In genomic region chr1:172312768-172313561, GRCm38 (mm10) we compare ENCODE assay signal across 9 mouse cellular contexts. TPM values are rescaled to one million over a fixed set of nuclear protein-coding genes. Genes with fewer than 3 reads are reported as not detected.
A peak's percentile ranks its signal among the peaks of the same experiment; 100 is the strongest.
DNase-seq lines count a peak whose midpoint lies in the region; ATAC-seq and TF ChIP-seq lines count a peak whose summit lies in the region.
"Had no signal": no experiment of that assay in that cellular context is flagged by ENCODE, and none has a peak within 500 bp of the region (broad histone marks: within the 10 kb centered on the region; RNA-seq: fewer than 3 reads in every experiment).

No protein-coding gene starts in this region.

- H3K9me3 ChIP-seq in E14TG2a.4 (ENCODE audit: low read length): no peaks in the 10 kb centered on the region
- no peaks in the 10 kb centered on the region for H3K9me3 ChIP-seq in hindbrain, postnatal 0 days (ENCODE audit: low read length)

- 18% methylated on average over 16 of the region's 16 CpGs for WGBS in kidney, adult 2 months
- WGBS in hindbrain, postnatal 0 days: 7% methylated on average over 16 of the region's 16 CpGs

- peak overlapping the region; percentile 64 for H3K9ac ChIP-seq in hindbrain, postnatal 0 days (replicated peaks; ENCODE audit: low read length)

- H3K27me3 ChIP-seq in kidney, adult 2 months (replicated peaks; ENCODE audit: control insufficient read depth, insufficient read depth, low read length): no peaks in the 10 kb centered on the region
- H3K27me3 ChIP-seq in E14TG2a.4 (ENCODE audit: insufficient read depth, low read length): peaks cover 49% of the 10 kb centered on the region
- H3K27me3 ChIP-seq in hindbrain, postnatal 0 days (ENCODE audit: insufficient read depth, low read length): no peaks in the 10 kb centered on the region

- ATAC-seq in hindbrain, postnatal 0 days: no peak
- 0 out of 2 replicates have a peak, but pooled peaks have one; percentile 16 for ATAC-seq in megakaryocyte-erythroid progenitor cell, adult 5-6 weeks (replicated peaks; ENCODE audit: low FRiP score, low TSS enrichment, poor library complexity, severe bottlenecking)

- H3K36me3 ChIP-seq in kidney, adult 2 months (ENCODE audit: control insufficient read depth, insufficient read depth, low read length): no peaks in the 10 kb centered on the region
- peaks cover 9% of the 10 kb centered on the region; the same call in 1 of the 2 replicates for H3K36me3 ChIP-seq in E14TG2a.4 (ENCODE audit: insufficient read depth, low read length)
- H3K36me3 ChIP-seq in hindbrain, postnatal 0 days (ENCODE audit: insufficient read depth, low read length): peaks cover 3% of the 10 kb centered on the region; the same call in 1 of the 2 replicates

- TF ChIP-seq CTCF in kidney, adult 2 months (conservative IDR thresholded peaks at IDR 0.05; ENCODE audit: insufficient read depth, insufficient read length, low read depth, low read length): no peak
- TF ChIP-seq CTCF in E14TG2a.4 (conservative IDR thresholded peaks at IDR 0.05; ENCODE audit: low read length): no peak
- no peak for TF ChIP-seq CTCF in embryonic fibroblast, embryonic 13.5 days (IDR thresholded peaks at IDR 0.05; ENCODE audit: borderline replicate concordance, insufficient read depth, low read length)
- no peak for TF ChIP-seq CTCF in hindbrain, postnatal 0 days (IDR thresholded peaks at IDR 0.05; ENCODE audit: low read depth)

- no peak overlapping the region for H3K27ac ChIP-seq in kidney, adult 2 months (ENCODE audit: insufficient read depth, low read depth, low read length)
- no peak overlapping the region for H3K27ac ChIP-seq in embryonic fibroblast, embryonic 13.5 days (ENCODE audit: insufficient read depth, low read length)
- H3K27ac ChIP-seq in hindbrain, postnatal 0 days: peak overlapping the region; percentile 89

- peaks cover 13% of the 10 kb centered on the region; the same call in 1 of the 2 replicates for H3K4me1 ChIP-seq in kidney, adult 2 months (ENCODE audit: control insufficient read depth, insufficient read depth, low read length)
- peaks cover 74% of the 10 kb centered on the region for H3K4me1 ChIP-seq in E14TG2a.4 (replicated peaks; ENCODE audit: low read depth, low read length)
- peaks cover 5% of the 10 kb centered on the region; the same call in 1 of the 2 replicates for H3K4me1 ChIP-seq in embryonic fibroblast, embryonic 13.5 days (ENCODE audit: control insufficient read depth, insufficient read depth, low read length)
- peaks cover 20% of the 10 kb centered on the region for H3K4me1 ChIP-seq in hindbrain, postnatal 0 days (ENCODE audit: insufficient read depth, low read length)

- peak overlapping the region; percentile 86 for H3K4me3 ChIP-seq in kidney, adult 2 months (ENCODE audit: insufficient read depth, low read depth, low read length)
- H3K4me3 ChIP-seq in E14TG2a.4 (replicated peaks; ENCODE audit: low read length): peak overlapping the region; percentile 83
- H3K4me3 ChIP-seq in embryonic fibroblast, embryonic 13.5 days (ENCODE audit: insufficient read depth, low read length): peak overlapping the region; percentile 70
- peak overlapping the region; percentile 56 for H3K4me3 ChIP-seq in hindbrain, postnatal 0 days (ENCODE audit: low read length)

- DNase-seq in kidney, adult 2 months: no peak
- no peak for DNase-seq in kidney, adult 8-10 months
- DNase-seq in hindbrain, postnatal 0 days (ENCODE audit: low spot score): no peak
- no peak for DNase-seq in embryo, embryonic 11 days
- DNase-seq in ovary, postnatal 14 days (ENCODE audit: low spot score): no peak

- no peak for TF ChIP-seq POLR2A in kidney, adult 2 months (IDR thresholded peaks at IDR 0.05; ENCODE audit: low read depth, low read length)
- TF ChIP-seq POLR2A in embryonic fibroblast, embryonic 13.5 days (IDR thresholded peaks at IDR 0.05; ENCODE audit: low read depth, low read length): no peak

- peak overlapping the region; percentile 87 for H3K4me2 ChIP-seq in hindbrain, postnatal 0 days (ENCODE audit: low read depth, low read length)

RNA-seq across cellular contexts. Expression of gene Atp1a2, which starts 15.1 kb away (rescaled TPM):
- polyA plus RNA-seq in kidney, adult 2 months (2012; rRNA removed): 21.5 and 36.4 TPM in 2 replicates
- polyA plus RNA-seq in embryonic fibroblast, embryonic 13.5 days (2011; ENCODE audit: insufficient read length, low read depth, missing spikeins): 0.39 TPM in 1 of 2 replicates, not detected in the other
- 546 and 572 TPM in 2 replicates for total RNA-seq in hindbrain, postnatal 0 days (2014; rRNA removed)
- 119 and 123 TPM in 2 replicates for polyA plus RNA-seq in hindbrain, postnatal 0 days (2015; fragmentation: Nextera tagmentation; extraction: Ambion mirVana)
- total RNA-seq in megakaryocyte-erythroid progenitor cell, adult 5-6 weeks (2014; fragmentation: Nextera tagmentation): not detected in 2 replicates
- not detected in 2 replicates for total RNA-seq in megakaryocyte-erythroid progenitor cell, adult 5-6 weeks (2017)

RNA-seq across cellular contexts. Expression of gene Kcnj9, which starts 16.2 kb away (rescaled TPM):
- polyA plus RNA-seq in kidney, adult 2 months (2012; rRNA removed): 0.06 and 0.11 TPM in 2 replicates
- polyA plus RNA-seq in embryonic fibroblast, embryonic 13.5 days (2011; ENCODE audit: insufficient read length, low read depth, missing spikeins): not detected in 2 replicates
- total RNA-seq in hindbrain, postnatal 0 days (2014; rRNA removed): 8.0 and 9.8 TPM in 2 replicates
- polyA plus RNA-seq in hindbrain, postnatal 0 days (2015; fragmentation: Nextera tagmentation; extraction: Ambion mirVana): 3.6 and 4.2 TPM in 2 replicates
- total RNA-seq in megakaryocyte-erythroid progenitor cell, adult 5-6 weeks (2014; fragmentation: Nextera tagmentation): not detected in 2 replicates
- total RNA-seq in megakaryocyte-erythroid progenitor cell, adult 5-6 weeks (2017): not detected in 2 replicates

RNA-seq across cellular contexts. Expression of gene Kcnj10, which starts 28.0 kb away (rescaled TPM):
- 17.0 and 17.1 TPM in 2 replicates for polyA plus RNA-seq in kidney, adult 2 months (2012; rRNA removed)
- polyA plus RNA-seq in embryonic fibroblast, embryonic 13.5 days (2011; ENCODE audit: insufficient read length, low read depth, missing spikeins): 0.08 and 0.91 TPM in 2 replicates
- total RNA-seq in hindbrain, postnatal 0 days (2014; rRNA removed): 8.6 and 10.0 TPM in 2 replicates
- polyA plus RNA-seq in hindbrain, postnatal 0 days (2015; fragmentation: Nextera tagmentation; extraction: Ambion mirVana): 5.4 and 5.6 TPM in 2 replicates
- not detected in 2 replicates for total RNA-seq in megakaryocyte-erythroid progenitor cell, adult 5-6 weeks (2014; fragmentation: Nextera tagmentation)
- total RNA-seq in megakaryocyte-erythroid progenitor cell, adult 5-6 weeks (2017): 0.15 and 0.75 TPM in 2 replicates

RNA-seq across cellular contexts. Expression of gene Igsf8, which starts 51.5 kb away (rescaled TPM):
- polyA plus RNA-seq in kidney, adult 2 months (2012; rRNA removed): 54.3 and 57.7 TPM in 2 replicates
- polyA plus RNA-seq in embryonic fibroblast, embryonic 13.5 days (2011; ENCODE audit: insufficient read length, low read depth, missing spikeins): 49.8 and 55.6 TPM in 2 replicates
- total RNA-seq in hindbrain, postnatal 0 days (2014; rRNA removed): 136 and 150 TPM in 2 replicates
- 90.2 and 90.8 TPM in 2 replicates for polyA plus RNA-seq in hindbrain, postnatal 0 days (2015; fragmentation: Nextera tagmentation; extraction: Ambion mirVana)
- 9.3 and 23.6 TPM in 2 replicates for total RNA-seq in megakaryocyte-erythroid progenitor cell, adult 5-6 weeks (2014; fragmentation: Nextera tagmentation)
- 9.7 and 16.4 TPM in 2 replicates for total RNA-seq in megakaryocyte-erythroid progenitor cell, adult 5-6 weeks (2017)

RNA-seq across cellular contexts. Expression of gene Atp1a4, which starts 54.8 kb away (rescaled TPM):
- 0.09 and 0.11 TPM in 2 replicates for polyA plus RNA-seq in kidney, adult 2 months (2012; rRNA removed)
- polyA plus RNA-seq in embryonic fibroblast, embryonic 13.5 days (2011; ENCODE audit: insufficient read length, low read depth, missing spikeins): not detected in 2 replicates
- total RNA-seq in hindbrain, postnatal 0 days (2014; rRNA removed): 0.10 TPM in 1 of 2 replicates, not detected in the other
- 0.05 TPM in 1 of 2 replicates, not detected in the other for polyA plus RNA-seq in hindbrain, postnatal 0 days (2015; fragmentation: Nextera tagmentation; extraction: Ambion mirVana)
- total RNA-seq in megakaryocyte-erythroid progenitor cell, adult 5-6 weeks (2014; fragmentation: Nextera tagmentation): not detected in 2 replicates
- total RNA-seq in megakaryocyte-erythroid progenitor cell, adult 5-6 weeks (2017): not detected in 2 replicates
- total RNA-seq: layer of hippocampus, postnatal 14 days had no signal

Comparison
In these comparisons a context has a peak if more than half of its experiments do, and no peak if none do; other contexts are left out.
1. RNA of gene Atp1a2, which starts 15.1 kb away (polyA plus RNA-seq): 119 to 123 TPM in hindbrain, postnatal 0 days and 21.5 to 36.4 TPM in kidney, adult 2 months; 0.39 TPM in embryonic fibroblast, embryonic 13.5 days; every median in the first group is over 10 times any median in the second.
2. Peak in every context shown above with its lines, with median percentiles within 50 percentile points of each other: H3K4me3 ChIP-seq.